ENCODE assay signal across 12 mouse cellular contexts in the genomic region with DNA sequence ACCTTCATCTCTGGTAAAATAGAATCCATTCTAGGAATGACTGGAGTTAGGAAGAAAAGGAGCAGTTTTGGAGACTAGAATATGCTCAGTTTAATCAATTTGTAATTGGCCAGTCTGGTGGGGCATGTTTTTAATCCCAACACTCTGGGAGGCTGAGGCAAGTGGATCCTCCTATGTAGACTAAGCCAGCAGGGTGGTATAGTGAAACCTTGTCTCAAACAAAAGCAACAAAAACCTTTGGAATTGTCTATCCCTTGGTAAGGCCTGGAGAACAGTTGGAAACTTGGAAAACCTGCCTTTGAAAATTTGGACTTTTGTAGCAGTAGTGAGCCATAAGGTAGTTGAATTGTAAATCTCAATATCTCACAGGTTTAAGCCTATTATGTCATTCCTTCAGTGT. TPM values are rescaled to one million over a fixed set of nuclear protein-coding genes. Genes with fewer than 3 reads are reported as not detected.
DNase-seq lines count a peak whose midpoint lies in the region; ATAC-seq lines count a peak whose summit lies in the region.
"Had no signal": no experiment of that assay in that cellular context is flagged by ENCODE, and none has a peak within 500 bp of the region (broad histone marks: within the 10 kb centered on the region; RNA-seq: fewer than 3 reads in every experiment).

No protein-coding gene starts in this region.

- no peak for DNase-seq in hindbrain, embryonic 11.5 days (ENCODE audit: low spot score)
- DNase-seq in ovary, postnatal 10 days (ENCODE audit: low spot score): no peak
- DNase-seq in right cerebral cortex, adult 2 months (ENCODE audit: low spot score in 2 of 2): no peak
- DNase-seq: adrenal gland, adult 2 months; cerebellum, postnatal 14 days; heart, adult 2 months; lung, adult 2 months had no signal

- peaks cover 12% of the 10 kb centered on the region for H3K36me3 ChIP-seq in megakaryocyte, embryonic 14.5 days (replicated peaks; ENCODE audit: low read length)
- no peaks in the 10 kb centered on the region for H3K36me3 ChIP-seq in hindbrain, embryonic 11.5 days (ENCODE audit: control insufficient read depth, insufficient read depth, low read length)
- peaks cover 3% of the 10 kb centered on the region; the same call in 1 of the 2 replicates for H3K36me3 ChIP-seq in liver, embryonic 16.5 days (ENCODE audit: control insufficient read depth, insufficient read depth)
- H3K36me3 ChIP-seq: intestine, embryonic 15.5 days had no signal

- no peak overlapping the region for H3K9ac ChIP-seq in hindbrain, embryonic 11.5 days (ENCODE audit: low read depth, low read length)
- no peak overlapping the region for H3K9ac ChIP-seq in liver, embryonic 16.5 days (ENCODE audit: low read depth, low read length)
- H3K9ac ChIP-seq: intestine, embryonic 15.5 days had no signal

- no peak for ATAC-seq in megakaryocyte, adult 5-6 weeks (ENCODE audit: poor library complexity, severe bottlenecking)
- no peak for ATAC-seq in hindbrain, embryonic 11.5 days (ENCODE audit: low FRiP score)
- no peak for ATAC-seq in liver, embryonic 16.5 days (ENCODE audit: low read depth)
- no peak for ATAC-seq in activated CD4-positive, CD25-positive, alpha-beta regulatory T cell, adult 4 months
- ATAC-seq: intestine, embryonic 15.5 days had no signal

- no peaks in the 10 kb centered on the region for H3K27me3 ChIP-seq in megakaryocyte, embryonic 14.5 days (replicated peaks)
- H3K27me3 ChIP-seq in hindbrain, embryonic 11.5 days (ENCODE audit: control insufficient read depth, insufficient read depth, low read length): no peaks in the 10 kb centered on the region
- H3K27me3 ChIP-seq in liver, embryonic 16.5 days (ENCODE audit: control insufficient read depth, insufficient read depth, low read depth, low read length): no peaks in the 10 kb centered on the region
- H3K27me3 ChIP-seq: intestine, embryonic 15.5 days had no signal

- peak overlapping the region; percentile 25 for H3K4me2 ChIP-seq in hindbrain, embryonic 11.5 days (replicated peaks; ENCODE audit: low read depth, low read length)
- peak overlapping the region; percentile 32 for H3K4me2 ChIP-seq in liver, embryonic 16.5 days (ENCODE audit: low read depth, low read length)

- H3K4me1 ChIP-seq in megakaryocyte, embryonic 14.5 days: peaks cover 34% of the 10 kb centered on the region
- H3K4me1 ChIP-seq in hindbrain, embryonic 11.5 days (replicated peaks; ENCODE audit: control insufficient read depth, insufficient read depth, low read length): no peaks in the 10 kb centered on the region
- peaks cover 14% of the 10 kb centered on the region for H3K4me1 ChIP-seq in liver, embryonic 16.5 days (ENCODE audit: control insufficient read depth, low read depth, low read length)

- peak overlapping the region; percentile 4 for H3K4me3 ChIP-seq in megakaryocyte, embryonic 14.5 days (replicated peaks)
- no peak overlapping the region for H3K4me3 ChIP-seq in hindbrain, embryonic 11.5 days (ENCODE audit: low read depth, low read length)
- H3K4me3 ChIP-seq in liver, embryonic 16.5 days (ENCODE audit: low read depth, low read length): peak overlapping the region; percentile 21

- no peak overlapping the region for H3K27ac ChIP-seq in hindbrain, embryonic 11.5 days (ENCODE audit: low read depth, low read length)
- H3K27ac ChIP-seq in liver, embryonic 16.5 days (ENCODE audit: low read length): no peak overlapping the region
- H3K27ac ChIP-seq: heart, adult 2 months had no signal

- peaks cover 11% of the 10 kb centered on the region for H3K9me3 ChIP-seq in megakaryocyte, embryonic 14.5 days
- no peaks in the 10 kb centered on the region for H3K9me3 ChIP-seq in hindbrain, embryonic 11.5 days (ENCODE audit: control insufficient read depth, low read length)
- H3K9me3 ChIP-seq in liver, embryonic 16.5 days (replicated peaks; ENCODE audit: control insufficient read depth, low read length): no peaks in the 10 kb centered on the region; the same call in 1 of the 2 replicates
- H3K9me3 ChIP-seq: intestine, embryonic 15.5 days had no signal

RNA-seq across cellular contexts. Expression of gene Zfp280d, which starts 2.3 kb away (rescaled TPM):
- 1.1 and 3.3 TPM in 2 replicates for polyA plus RNA-seq in megakaryocyte, embryonic 14.5 days (2012; ENCODE audit: insufficient read depth, low replicate concordance)
- total RNA-seq in megakaryocyte, adult 5-6 weeks (2015): 54.7 and 56.7 TPM in 2 replicates
- 32.3 and 40.3 TPM in 2 replicates for total RNA-seq in megakaryocyte, adult 5-6 weeks (2017)
- polyA plus RNA-seq in hindbrain, embryonic 11.5 days (2014; fragmentation: Nextera tagmentation; extraction: Ambion mirVana): 60.6 and 77.6 TPM in 2 replicates
- 13.9 and 14.3 TPM in 2 replicates for polyA plus RNA-seq in liver, embryonic 16.5 days (2015; fragmentation: Nextera tagmentation; extraction: Ambion mirVana)
- 10 to 100 TPM; 47.4 to 52.6 TPM for polyA plus RNA-seq in activated CD4-positive, CD25-positive, alpha-beta regulatory T cell, adult 4 months (2017; shearing (Covaris generic))
